ENCODE assay signal across 10 mouse cellular contexts in the genomic region with DNA sequence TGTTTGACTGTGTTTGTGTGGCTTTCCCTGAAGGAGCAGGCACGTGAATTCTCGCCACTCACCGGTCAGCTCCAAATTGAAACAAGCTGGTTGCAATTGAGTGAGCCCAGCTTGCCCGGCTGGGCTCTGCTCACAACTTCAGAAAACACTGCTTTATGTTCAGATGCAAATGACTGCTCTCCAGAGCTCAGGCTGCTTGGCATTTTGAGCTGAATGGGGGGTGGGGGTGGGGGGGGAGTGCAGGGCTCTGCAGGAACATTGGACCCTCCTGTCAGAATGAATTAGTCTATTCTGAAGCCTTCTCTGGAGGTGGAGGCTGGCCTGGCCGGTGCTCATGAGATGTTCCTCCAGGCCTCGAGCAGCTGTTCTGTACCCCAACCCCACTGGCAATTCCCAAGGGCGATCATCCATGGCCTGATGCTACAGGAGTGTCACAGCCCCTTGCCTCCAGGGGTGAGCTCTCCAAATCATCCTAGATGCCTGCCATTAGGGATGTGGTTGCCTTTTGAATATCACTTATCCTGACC.
A peak's percentile ranks its signal among the peaks of the same experiment; 100 is the strongest.
DNase-seq lines count a peak whose midpoint lies in the region; ATAC-seq lines count a peak whose summit lies in the region.
"Had no signal": no experiment of that assay in that cellular context is flagged by ENCODE, and none has a peak within 500 bp of the region (broad histone marks: within the 10 kb centered on the region; RNA-seq: fewer than 3 reads in every experiment).

No protein-coding gene starts in this region.

- no peak overlapping the region for H3K9ac ChIP-seq in kidney, embryonic 14.5 days (ENCODE audit: low read depth, low read length)
- H3K9ac ChIP-seq in forebrain, embryonic 14.5 days (ENCODE audit: low read length): no peak overlapping the region
- no peak overlapping the region for H3K9ac ChIP-seq in neural tube, embryonic 14.5 days (replicated peaks; ENCODE audit: low read depth, low read length)

- no peaks in the 10 kb centered on the region for H3K27me3 ChIP-seq in kidney, embryonic 14.5 days (ENCODE audit: control insufficient read depth, insufficient read depth, low read length)
- no peaks in the 10 kb centered on the region for H3K27me3 ChIP-seq in forebrain, embryonic 14.5 days (replicated peaks; ENCODE audit: control insufficient read depth, insufficient read depth, low read length)
- H3K27me3 ChIP-seq in limb, embryonic 10.5 days (ENCODE audit: low read depth, poor library complexity, severe bottlenecking): no peaks in the 10 kb centered on the region
- H3K27me3 ChIP-seq in neural tube, embryonic 14.5 days (ENCODE audit: control insufficient read depth, insufficient read depth, low read length): no peaks in the 10 kb centered on the region

- WGBS in kidney, embryonic 14.5 days: 37% methylated on average over 7 of the region's 7 CpGs
- whole genome bisulfite sequencing in forebrain, embryonic 14.5 days: 9% methylated on average over 7 of the region's 7 CpGs
- 23% methylated on average over 7 of the region's 7 CpGs for WGBS in limb, embryonic 10.5 days
- WGBS in neural tube, embryonic 14.5 days: 18% methylated on average over 7 of the region's 7 CpGs

- no peak overlapping the region for H3K4me2 ChIP-seq in kidney, embryonic 14.5 days (replicated peaks; ENCODE audit: low read depth, low read length)
- H3K4me2 ChIP-seq in forebrain, embryonic 14.5 days (ENCODE audit: low read length): 0 out of 2 replicates have a peak overlapping the region, but pooled peaks have one; percentile 26
- no peak overlapping the region for H3K4me2 ChIP-seq in neural tube, embryonic 14.5 days (ENCODE audit: low read depth, low read length)
- H3K4me2 ChIP-seq: heart, embryonic 11.5 days had no signal

- H3K36me3 ChIP-seq in kidney, embryonic 14.5 days (ENCODE audit: control insufficient read depth, insufficient read depth, low read length): no peaks in the 10 kb centered on the region
- H3K36me3 ChIP-seq in forebrain, embryonic 14.5 days (ENCODE audit: control insufficient read depth, insufficient read depth, low read length): no peaks in the 10 kb centered on the region
- peaks cover 4% of the 10 kb centered on the region; the same call in 1 of the 2 replicates for H3K36me3 ChIP-seq in limb, embryonic 10.5 days
- no peaks in the 10 kb centered on the region for H3K36me3 ChIP-seq in neural tube, embryonic 14.5 days (ENCODE audit: control insufficient read depth, insufficient read depth, low read length)

- ATAC-seq in kidney, embryonic 14.5 days (ENCODE audit: low FRiP score, low TSS enrichment): peak; percentile 38; the same call in 1 of the 2 replicates
- ATAC-seq in forebrain, embryonic 14.5 days: peak; percentile 73
- ATAC-seq in neural tube, embryonic 14.5 days (ENCODE audit: low read depth): peak; percentile 36; the same call in 1 of the 2 replicates

- peaks cover 9% of the 10 kb centered on the region; the same call in 1 of the 2 replicates for H3K9me3 ChIP-seq in kidney, embryonic 14.5 days (ENCODE audit: control insufficient read depth, low read length)
- H3K9me3 ChIP-seq in forebrain, embryonic 14.5 days (replicated peaks; ENCODE audit: control insufficient read depth, low read length): no peaks in the 10 kb centered on the region
- no peaks in the 10 kb centered on the region for H3K9me3 ChIP-seq in limb, embryonic 10.5 days (replicated peaks)
- H3K9me3 ChIP-seq in neural tube, embryonic 14.5 days (ENCODE audit: control insufficient read depth, low read length): no peaks in the 10 kb centered on the region

- no peak for DNase-seq in kidney, adult 11 months
- DNase-seq in forebrain, embryonic 14.5 days (ENCODE audit: low spot score): peak; percentile 78
- peak; percentile 82 for DNase-seq in limb, embryonic 10.5 days (ENCODE audit: low spot score)
- DNase-seq in left cerebral cortex, adult 11 months (ENCODE audit: low spot score): no peak
- no peak for DNase-seq in gastrocnemius, adult 18-20 months (ENCODE audit: low spot score)
- no peak for DNase-seq in thymus, postnatal 0 days (ENCODE audit: low spot score)

- H3K4me1 ChIP-seq in kidney, embryonic 14.5 days (ENCODE audit: control insufficient read depth, insufficient read depth, low read length): peaks cover 15% of the 10 kb centered on the region; the same call in 1 of the 2 replicates
- peaks cover 36% of the 10 kb centered on the region for H3K4me1 ChIP-seq in forebrain, embryonic 14.5 days (ENCODE audit: control insufficient read depth, insufficient read depth, low read length)
- H3K4me1 ChIP-seq in limb, embryonic 10.5 days: peaks cover 54% of the 10 kb centered on the region
- peaks cover 15% of the 10 kb centered on the region for H3K4me1 ChIP-seq in neural tube, embryonic 14.5 days (ENCODE audit: control insufficient read depth, insufficient read depth, low read length)

- no peak overlapping the region for H3K27ac ChIP-seq in kidney, embryonic 14.5 days (ENCODE audit: low read depth, low read length)
- H3K27ac ChIP-seq in forebrain, embryonic 14.5 days (ENCODE audit: low read depth, low read length): peak overlapping the region; percentile 63
- H3K27ac ChIP-seq in limb, embryonic 10.5 days: peak overlapping the region; percentile 89
- no peak overlapping the region; the same call in 1 of the 2 replicates for H3K27ac ChIP-seq in neural tube, embryonic 14.5 days (ENCODE audit: low read depth, low read length)
- H3K27ac ChIP-seq: macrophage had no signal

- H3K4me3 ChIP-seq in kidney, embryonic 14.5 days (ENCODE audit: low read length): no peak overlapping the region
- H3K4me3 ChIP-seq in forebrain, embryonic 14.5 days (ENCODE audit: low read depth, low read length): no peak overlapping the region
- peak overlapping the region; percentile 15; the same call in 1 of the 2 replicates for H3K4me3 ChIP-seq in limb, embryonic 10.5 days
- no peak overlapping the region for H3K4me3 ChIP-seq in neural tube, embryonic 14.5 days (ENCODE audit: low read depth, low read length)

Comparison
In these comparisons a context has a peak if more than half of its experiments do, and no peak if none do; other contexts are left out.
1. H3K27ac ChIP-seq: peak in forebrain, embryonic 14.5 days (single experiment) and limb, embryonic 10.5 days (single experiment); none in kidney, embryonic 14.5 days (single experiment) and neural tube, embryonic 14.5 days (single experiment).
2. DNase-seq: peak in forebrain, embryonic 14.5 days (single experiment) and limb, embryonic 10.5 days (single experiment); none in kidney, adult 11 months (single experiment), left cerebral cortex, adult 11 months (single experiment), gastrocnemius, adult 18-20 months (single experiment) and thymus, postnatal 0 days (single experiment).
3. Peak in every context shown above with its lines, with median percentiles within 50 percentile points of each other: ATAC-seq.